ENCODE assay signal across 32 mouse cellular contexts in genomic region chr10:117195748-117196147, GRCm38 (mm10). TPM values are rescaled to one million over a fixed set of nuclear protein-coding genes. Genes with fewer than 3 reads are reported as not detected.
"Had no signal": no experiment of that assay in that cellular context is flagged by ENCODE, and none has a peak within 500 bp of the region (broad histone marks: within the 10 kb centered on the region; RNA-seq: fewer than 3 reads in every experiment).

No protein-coding gene starts in this region.

- H3K9ac ChIP-seq: liver, embryonic 14.5 days; lung, embryonic 15.5 days; midbrain, embryonic 13.5 days; neural tube, embryonic 13.5 days; stomach, embryonic 15.5 days had no signal

- H3K27me3 ChIP-seq: midbrain, embryonic 13.5 days; neural tube, embryonic 13.5 days; stomach, embryonic 15.5 days had no signal

- H3K9me3 ChIP-seq: lung, embryonic 15.5 days; megakaryocyte, embryonic 14.5 days; midbrain, embryonic 10.5 days; midbrain, embryonic 13.5 days; neural tube, embryonic 13.5 days; stomach, embryonic 15.5 days had no signal

- H3K4me1 ChIP-seq: lung, embryonic 15.5 days; neural tube, embryonic 13.5 days; stomach, embryonic 15.5 days had no signal

- DNase-seq: kidney, adult 11 months; kidney, adult 8-10 months; kidney, postnatal 14 days; kidney, postnatal 4 days; lung, adult 18-20 months; lung, postnatal 10 days; lung, postnatal 36 days; retina, postnatal 1 day; right cerebral cortex, postnatal 25 days; spleen, adult 18-20 months; thymus, postnatal 36 days had no signal

- H3K4me3 ChIP-seq: lung, embryonic 15.5 days; megakaryocyte, embryonic 14.5 days; midbrain, embryonic 10.5 days; midbrain, embryonic 13.5 days; myocyte; neural tube, embryonic 13.5 days; stomach, embryonic 15.5 days had no signal

- H3K36me3 ChIP-seq: lung, embryonic 15.5 days; midbrain, embryonic 10.5 days; midbrain, embryonic 13.5 days; neural tube, embryonic 13.5 days; stomach, embryonic 15.5 days had no signal

- ATAC-seq: midbrain, embryonic 13.5 days; midbrain, embryonic 16.5 days had no signal

- H3K27ac ChIP-seq: liver, embryonic 14.5 days; lung, embryonic 15.5 days; midbrain, embryonic 10.5 days; midbrain, embryonic 13.5 days; neural tube, embryonic 13.5 days; stomach, embryonic 15.5 days had no signal

- H3K4me2 ChIP-seq: liver, embryonic 11.5 days; lung, embryonic 15.5 days; midbrain, embryonic 13.5 days; neural tube, embryonic 13.5 days; stomach, embryonic 15.5 days had no signal

RNA-seq across cellular contexts. Expression of gene 9530003J23Rik, which starts 42.8 kb away (rescaled TPM):
- total RNA-seq: layer of hippocampus, adult 18-20 months; layer of hippocampus, postnatal 25 days; left cerebral cortex, adult 18-20 months; left cerebral cortex, postnatal 10 days; left cerebral cortex, postnatal 36 days; monocyte, adult 5-6 weeks; neutrophil, adult 5-6 weeks had no signal
- polyA plus RNA-seq: kidney, embryonic 16.5 days; limb, embryonic 14.5 days; liver, embryonic 11.5 days; liver, embryonic 14.5 days; lung, embryonic 15.5 days; midbrain, embryonic 10.5 days; midbrain, embryonic 13.5 days; midbrain, embryonic 16.5 days; myocyte; neural tube, embryonic 13.5 days; stomach, embryonic 15.5 days; thymus, postnatal 0 days; urinary bladder, adult 2 months had no signal
